Mouse (Mus musculus) midbrain, embryonic 16.5 days (tissue): ENCODE data around the gene Proser1. TPM values are rescaled to one million over a fixed set of nuclear protein-coding genes. Genes with fewer than 3 reads are reported as not detected.

Source experiments
- ATAC-seq: fragments of 200-750 bp; cut with Nextera tagmentation; 2 replicates; pipeline ENCODE4 v1.8.0; 2017; ENCODE audit warnings: moderate TSS enrichment
- H3K27ac ChIP-seq: fragments of 300-500 bp; sonication (generic); 2 replicates; pipeline ENCODE4 v1.5.1; 2014; ENCODE audit warnings: mild to moderate bottlenecking, low read length, mixed read lengths
- H3K27me3 ChIP-seq: fragments of 300-500 bp; sonication (generic); 2 replicates; pipeline ENCODE4 v1.6.1; 2014; ENCODE audit warnings: low read depth, low read length, mixed read lengths; ENCODE audit not compliant: control insufficient read depth, insufficient read depth
- H3K36me3 ChIP-seq: fragments of 300-500 bp; sonication (generic); 2 replicates; pipeline ENCODE4 v1.6.1; 2014; ENCODE audit warnings: mild to moderate bottlenecking, low read length, moderate library complexity, mixed read lengths; ENCODE audit not compliant: control insufficient read depth, insufficient read depth
- H3K4me1 ChIP-seq: fragments of 300-500 bp; sonication (generic); 2 replicates; pipeline ENCODE4 v1.6.1; 2014; ENCODE audit warnings: mild to moderate bottlenecking, low read length, mixed read lengths; ENCODE audit not compliant: control insufficient read depth, insufficient read depth
- H3K4me2 ChIP-seq: fragments of 300-500 bp; sonication (generic); 2 replicates; pipeline ENCODE4 v1.6.1; 2014; ENCODE audit warnings: mild to moderate bottlenecking, low read length, mixed read lengths
- H3K4me3 ChIP-seq: fragments of 300-500 bp; sonication (generic); 2 replicates; pipeline ENCODE4 v1.5.1; 2014; ENCODE audit warnings: low read depth, mild to moderate bottlenecking, low read length, moderate library complexity, mixed read lengths
- H3K9ac ChIP-seq: fragments of 300-500 bp; sonication (generic); 2 replicates; pipeline ENCODE4 v1.6.1; 2014; ENCODE audit warnings: low read depth, low read length, mixed read lengths
- H3K9me3 ChIP-seq: fragments of 300-500 bp; sonication (generic); replicated peaks from 2 replicates; pipeline ENCODE4 v1.6.1; 2014; ENCODE audit warnings: mild to moderate bottlenecking, low read length, mixed read lengths; ENCODE audit not compliant: control insufficient read depth, poor library complexity, severe bottlenecking
- WGBS: fragments of 180-500 bp; shearing (Covaris S2); extraction: QIAGEN DNeasy Blood & Tissue Kit; methylation state at CpG from one replicate; pipeline ENCODE4 v1.1.7; 2014; 5-methylcytosine and 5-hydroxymethylcytosine counted together
- polyA plus RNA-seq: library from polyadenylated mRNA; unstranded; fragments of >200 nt; fragmentation: Nextera tagmentation; extraction: Ambion mirVana; gene quantifications from 2 replicates; pipeline ENCODE4 v1.2.1, GENCODE M21; 2015

The Proser1 gene
- polyA plus RNA-seq, 1 experiment from 2014 or later, result 17.5 TPM

DNA sequence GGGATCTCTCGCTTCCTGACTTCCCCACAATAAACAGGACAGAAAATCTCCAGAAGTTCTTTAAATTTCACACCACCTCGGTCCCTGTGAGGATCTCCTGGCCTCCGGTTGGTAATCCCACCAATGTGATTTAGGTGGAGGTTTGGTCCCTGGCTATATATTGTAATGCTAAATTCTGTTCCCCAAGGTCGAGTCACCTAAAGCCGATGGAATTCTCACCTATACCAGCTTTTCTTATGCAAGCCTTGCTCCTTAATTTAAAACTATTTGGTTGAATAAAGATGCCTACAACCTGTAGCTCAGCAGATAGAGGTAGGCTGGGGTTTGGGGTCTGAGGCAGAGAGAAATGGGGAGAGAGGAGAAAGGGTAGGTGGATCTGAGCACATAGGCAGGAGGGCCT is 5.7 kb upstream of the Proser1 start:
- Histone ChIP-seq H3K36me3 (peaks cover 19% of the 10 kb centered on the region), H3K4me3 (no peak overlapping the region), H3K27ac (no peak overlapping the region), H3K27me3 (no peaks in the 10 kb centered on the region), H3K9me3 (no peaks in the 10 kb centered on the region), H3K9ac (no peak overlapping the region), H3K4me1 (peaks cover 10% of the 10 kb centered on the region), H3K4me2 (no peak overlapping the region)
- WGBS, result 83% methylated on average over 5 of the region's 5 CpGs
- ATAC-seq, result no peak

DNA sequence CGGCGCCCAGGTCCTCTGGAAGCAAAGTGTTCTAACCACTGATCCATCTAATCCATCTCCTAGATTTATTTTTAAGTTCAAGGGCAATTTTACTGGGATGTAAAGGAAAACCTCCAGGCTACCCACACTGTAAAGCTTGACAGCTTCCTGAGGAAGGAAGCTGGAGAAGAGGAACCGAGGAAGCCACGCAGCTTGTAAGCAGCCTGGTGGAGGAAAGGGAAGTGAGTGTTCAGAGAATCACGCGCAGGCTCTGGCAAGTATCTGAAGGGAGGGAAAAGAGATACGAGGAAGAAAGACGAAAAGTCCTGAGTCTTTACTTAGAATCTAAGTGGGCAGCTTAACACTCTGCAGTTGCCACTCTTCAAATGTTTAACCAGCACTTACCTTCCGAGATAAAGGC is 3.4 kb upstream of the Proser1 start:
- no peaks in the 10 kb centered on the region for H3K27me3 ChIP-seq
- H3K36me3 ChIP-seq, result peaks cover 11% of the 10 kb centered on the region
- H3K27ac ChIP-seq, result no peak overlapping the region
- H3K4me3 ChIP-seq, result no peak overlapping the region
- peaks cover 15% of the 10 kb centered on the region for H3K4me1 ChIP-seq
- ATAC-seq, result no peak
- 90% methylated on average over 9 of the region's 9 CpGs for WGBS
- no peak overlapping the region for H3K9ac ChIP-seq
- H3K4me2 ChIP-seq, result no peak overlapping the region
- no peaks in the 10 kb centered on the region for H3K9me3 ChIP-seq

DNA sequence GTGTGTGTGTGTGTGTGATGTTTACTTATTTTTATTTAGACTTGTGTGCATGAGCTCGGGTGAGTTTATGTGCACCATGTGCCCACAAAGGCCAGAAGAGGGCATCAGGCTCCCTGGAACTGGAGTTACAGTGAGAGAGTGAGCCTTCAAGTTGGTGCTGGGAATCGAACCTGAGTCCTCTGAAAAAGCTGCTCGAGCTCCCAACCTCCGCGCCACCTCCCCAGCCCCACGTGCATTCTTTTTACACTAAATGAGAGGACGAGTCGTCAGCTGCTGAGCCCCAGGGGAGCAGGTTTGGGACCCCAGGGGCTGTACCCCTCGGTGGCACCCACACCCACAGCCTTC is 793 bp upstream of the Proser1 start:
- H3K36me3 ChIP-seq, result peaks cover 5% of the 10 kb centered on the region; the same call in 1 of the 2 replicates
- no peaks in the 10 kb centered on the region for H3K9me3 ChIP-seq
- peaks cover 40% of the 10 kb centered on the region for H3K4me1 ChIP-seq
- H3K9ac ChIP-seq, result peak overlapping the region; percentile 79
- peak overlapping the region; percentile 74 for H3K4me2 ChIP-seq
- peak overlapping the region; percentile 81 for H3K27ac ChIP-seq
- WGBS, result 2% methylated on average over 9 of the region's 9 CpGs
- peak overlapping the region; percentile 95 for H3K4me3 ChIP-seq
- ATAC-seq, result peak; percentile 12
- H3K27me3 ChIP-seq, result no peaks in the 10 kb centered on the region

DNA sequence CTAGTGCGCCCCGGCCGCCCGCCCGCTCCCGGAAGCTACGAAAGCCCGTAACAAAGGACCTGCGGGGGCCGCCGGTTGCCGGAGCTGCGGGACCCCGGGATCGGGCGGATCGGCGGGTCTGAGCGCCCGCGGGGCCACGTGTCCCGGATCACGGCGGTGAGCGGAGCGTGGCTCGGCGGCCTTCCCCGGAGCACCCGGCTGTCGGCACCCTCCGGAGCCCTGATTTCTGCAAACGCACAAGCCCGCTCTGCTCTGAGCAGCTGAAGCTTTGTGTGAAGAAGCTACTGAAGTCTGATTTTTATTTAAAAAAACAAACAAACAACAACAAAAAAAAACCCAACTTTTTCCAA is 274 bp downstream of the Proser1 start:
- 0% methylated on average over 34 of the region's 35 CpGs for WGBS
- peaks cover 44% of the 10 kb centered on the region for H3K4me1 ChIP-seq

DNA sequence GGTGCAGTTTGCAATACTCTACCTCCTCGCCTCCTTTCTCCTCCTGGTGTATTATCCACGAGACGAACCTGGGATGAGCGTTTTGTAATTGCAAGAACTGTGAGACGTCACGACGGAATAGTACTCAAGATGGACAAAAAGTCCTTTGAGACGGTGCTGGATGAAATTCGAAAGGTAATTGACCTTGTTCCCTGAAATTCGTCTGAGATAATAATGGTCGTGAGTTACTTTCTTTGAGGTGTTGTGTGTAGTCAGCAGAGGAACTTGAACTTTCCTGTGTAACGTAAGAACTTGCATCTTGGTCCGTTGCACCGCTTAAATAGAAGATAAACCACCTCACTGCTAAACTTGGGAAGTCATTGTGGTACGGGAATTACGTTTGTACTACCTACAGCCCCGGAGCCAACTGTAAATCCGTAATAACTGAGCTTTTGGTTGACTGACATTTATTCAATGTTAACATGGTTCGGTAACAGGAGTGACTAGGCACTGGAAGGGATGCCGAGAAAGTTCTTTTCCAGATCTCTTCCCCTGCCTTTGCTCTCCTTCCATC is 756 bp downstream of the Proser1 start:
- no peaks in the 10 kb centered on the region for H3K9me3 ChIP-seq
- ATAC-seq, result no peak
- peak overlapping the region; percentile 79 for H3K9ac ChIP-seq
- peaks cover 46% of the 10 kb centered on the region for H3K4me1 ChIP-seq
- H3K4me3 ChIP-seq, result peak overlapping the region; percentile 95
- no peaks in the 10 kb centered on the region for H3K27me3 ChIP-seq
- H3K27ac ChIP-seq, result no peak overlapping the region; the same call in 1 of the 2 replicates
- under 1% methylated on average over 20 of the region's 20 CpGs for WGBS
- peak overlapping the region; percentile 87 for H3K4me2 ChIP-seq
- H3K36me3 ChIP-seq, result peaks cover 3% of the 10 kb centered on the region; the same call in 1 of the 2 replicates

More for the DNA sequence above, 274 bp downstream of the Proser1 start:
- peak overlapping the region; percentile 83 for H3K27ac ChIP-seq
- peak; percentile 73 for ATAC-seq
- H3K4me2 ChIP-seq, result peak overlapping the region; percentile 87
- H3K9ac ChIP-seq, result peak overlapping the region; percentile 79
- no peaks in the 10 kb centered on the region for H3K27me3 ChIP-seq
- H3K9me3 ChIP-seq, result no peaks in the 10 kb centered on the region
- H3K36me3 ChIP-seq, result peaks cover 3% of the 10 kb centered on the region; the same call in 1 of the 2 replicates
- peak overlapping the region; percentile 95 for H3K4me3 ChIP-seq

DNA sequence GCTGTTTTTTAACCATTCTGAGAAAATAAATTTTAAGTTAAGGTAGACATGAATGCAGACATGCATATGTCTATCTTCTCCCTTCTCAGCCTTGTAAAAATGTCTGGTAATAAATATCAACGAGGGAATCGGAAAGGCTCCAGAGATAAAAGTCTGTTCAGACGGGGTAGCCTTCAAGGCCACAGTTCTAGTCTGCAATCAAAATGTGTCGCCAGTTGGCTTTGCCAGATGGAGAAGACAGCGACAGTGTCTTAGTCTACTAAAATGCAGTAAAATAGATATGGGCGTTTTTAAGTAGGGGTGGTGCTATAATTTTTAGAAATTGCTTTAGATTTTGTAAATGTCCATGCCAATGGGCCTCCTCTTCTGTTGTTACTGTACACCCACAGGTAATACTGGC is 1.9 kb downstream of the Proser1 start:
- no peak overlapping the region for H3K9ac ChIP-seq
- H3K9me3 ChIP-seq, result no peaks in the 10 kb centered on the region
- H3K4me3 ChIP-seq, result peak overlapping the region; percentile 23
- H3K27me3 ChIP-seq, result no peaks in the 10 kb centered on the region
- ATAC-seq, result no peak
- no peak overlapping the region for H3K27ac ChIP-seq
- H3K36me3 ChIP-seq, result peaks cover 5% of the 10 kb centered on the region; the same call in 1 of the 2 replicates
- 60% methylated on average over 6 of the region's 6 CpGs for WGBS
- H3K4me2 ChIP-seq, result peak overlapping the region; percentile 87
- peaks cover 46% of the 10 kb centered on the region for H3K4me1 ChIP-seq

DNA sequence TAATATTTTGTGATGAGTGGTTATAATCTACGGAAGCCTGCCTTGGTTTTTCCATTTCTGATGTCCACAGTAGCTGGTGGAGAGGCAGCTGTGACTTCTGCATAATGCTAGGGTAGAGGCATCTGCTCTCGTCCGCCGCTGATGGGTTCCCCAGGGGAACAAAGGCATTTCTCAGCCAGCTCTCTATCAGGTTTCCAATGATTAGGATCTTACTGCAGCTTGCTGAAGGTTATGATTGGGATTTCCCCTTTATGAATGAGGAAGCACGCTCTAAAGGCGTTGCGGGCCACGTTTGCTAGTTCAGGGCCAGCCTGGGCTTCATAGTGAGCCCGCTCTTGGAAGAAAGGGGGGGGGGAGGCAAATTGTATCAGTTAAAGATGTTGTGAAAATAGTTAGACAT is 3.0 kb downstream of the Proser1 start:
- WGBS, result 59% methylated on average over 9 of the region's 9 CpGs
- Histone ChIP-seq H3K27ac (no peak overlapping the region), H3K4me3 (no peak overlapping the region), H3K27me3 (no peaks in the 10 kb centered on the region), H3K36me3 (peaks cover 4% of the 10 kb centered on the region; the same call in 1 of the 2 replicates), H3K4me1 (peaks cover 45% of the 10 kb centered on the region), H3K4me2 (peak overlapping the region; percentile 87), H3K9me3 (no peaks in the 10 kb centered on the region), H3K9ac (0 out of 2 replicates have a peak overlapping the region, but pooled peaks have one; percentile 7)
- no peak for ATAC-seq

DNA sequence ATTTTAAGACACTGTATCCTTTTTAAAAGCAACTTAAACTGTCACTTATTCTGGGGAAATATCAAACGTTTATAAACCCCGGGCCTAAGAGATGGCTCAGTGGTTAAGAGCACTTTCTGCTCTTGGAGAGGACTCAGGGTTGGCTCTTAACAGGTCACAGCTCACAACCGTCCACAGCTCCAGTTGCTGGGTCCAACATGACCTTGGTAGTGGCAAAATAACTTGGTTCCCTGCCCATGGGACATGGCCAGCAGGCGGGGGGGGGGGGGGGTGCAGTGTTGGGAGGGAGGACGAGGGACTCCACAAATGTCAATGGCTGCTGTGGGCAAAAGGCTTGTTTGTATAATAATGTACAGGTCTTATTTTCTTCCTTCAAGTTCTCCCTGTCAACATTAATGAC is 3.9 kb downstream of the Proser1 start:
- Histone ChIP-seq H3K4me1 (peaks cover 38% of the 10 kb centered on the region), H3K9ac (no peak overlapping the region), H3K4me3 (no peak overlapping the region), H3K27ac (no peak overlapping the region), H3K36me3 (peaks cover 10% of the 10 kb centered on the region; the same call in 1 of the 2 replicates), H3K4me2 (no peak overlapping the region), H3K27me3 (no peaks in the 10 kb centered on the region), H3K9me3 (no peaks in the 10 kb centered on the region)
- 82% methylated on average over 5 of the region's 5 CpGs for WGBS
- no peak for ATAC-seq

DNA sequence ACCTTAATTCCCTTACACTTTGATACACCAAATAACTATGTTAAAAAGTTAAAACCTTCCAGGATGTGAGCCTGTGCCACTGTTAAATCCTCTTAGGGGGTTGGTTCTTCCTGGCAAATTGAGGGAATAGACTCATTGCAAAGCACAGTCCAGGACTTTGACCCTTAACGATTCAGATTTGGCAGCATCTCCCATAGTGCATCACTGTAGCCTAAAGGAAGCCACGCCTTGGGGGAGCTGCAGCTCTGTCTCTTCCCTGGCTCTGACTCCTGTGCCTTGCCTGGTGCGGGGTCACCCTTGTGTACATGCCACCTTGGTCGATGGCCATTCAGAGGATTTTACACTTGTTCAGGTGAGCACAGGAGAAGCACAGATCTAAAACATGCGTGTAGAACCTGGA is 6.2 kb downstream of the Proser1 start:
- WGBS, result 96% methylated on average over 5 of the region's 5 CpGs
- no peak for ATAC-seq
- no peak overlapping the region for H3K4me3 ChIP-seq
- H3K9ac ChIP-seq, result no peak overlapping the region
- no peak overlapping the region for H3K27ac ChIP-seq
- H3K27me3 ChIP-seq, result no peaks in the 10 kb centered on the region
- peaks cover 24% of the 10 kb centered on the region for H3K36me3 ChIP-seq
- H3K9me3 ChIP-seq, result no peaks in the 10 kb centered on the region
- H3K4me2 ChIP-seq, result no peak overlapping the region
- H3K4me1 ChIP-seq, result peaks cover 35% of the 10 kb centered on the region
